Mouse (Mus musculus) gastrocnemius, postnatal 10 days (tissue): ENCODE data around the gene Slc8a1. TPM values are rescaled to one million over a fixed set of nuclear protein-coding genes. Genes with fewer than 3 reads are reported as not detected.

ENCODE experiments used
- DNase-seq: peaks from one replicate; pipeline ENCODE4 v3.0.0; 2021; ENCODE audit warnings: mixed read lengths
- total RNA-seq, 2 experiments: library from RNA; stranded (reverse); gene quantifications; 2 replicates each; pipeline ENCODE4 v1.2.3; 2021

Gene Slc8a1
- total RNA-seq, 2 experiments from 2014 or later, result 22.4 to 29.0 TPM

- DNase-seq, result no peak
Observed at GRCm38 (mm10) chr17:81554052-81554734, 184.0 kb downstream of the Slc8a1 start.

- DNase-seq, result no peak
Observed at GRCm38 (mm10) chr17:81551856-81552635, 186.1 kb downstream of the Slc8a1 start.

GRCm38 (mm10) chr17:81550864-81551263, 187.3 kb downstream of the Slc8a1 start:
- no peak for DNase-seq

- no peak for DNase-seq
Observed at GRCm38 (mm10) chr17:81548016-81548415, 190.2 kb downstream of the Slc8a1 start.

- no peak for DNase-seq
Observed at GRCm38 (mm10) chr17:81546525-81546924, 191.7 kb downstream of the Slc8a1 start.

GRCm38 (mm10) chr17:81546012-81546411, 192.2 kb downstream of the Slc8a1 start:
- DNase-seq, result no peak

- DNase-seq, result no peak
Observed at GRCm38 (mm10) chr17:81544926-81545325, 193.3 kb downstream of the Slc8a1 start.

- DNase-seq, result peak; percentile 31
Observed at GRCm38 (mm10) chr17:81542313-81543185, 195.6 kb downstream of the Slc8a1 start.

- no peak for DNase-seq
Observed at GRCm38 (mm10) chr17:81538163-81539160, 199.7 kb downstream of the Slc8a1 start.

- no peak for DNase-seq
Observed at GRCm38 (mm10) chr17:81536093-81536492, 202.1 kb downstream of the Slc8a1 start.

GRCm38 (mm10) chr17:81529849-81530248, 208.3 kb downstream of the Slc8a1 start:
- no peak for DNase-seq

GRCm38 (mm10) chr17:81528940-81529339, 209.2 kb downstream of the Slc8a1 start:
- no peak for DNase-seq

GRCm38 (mm10) chr17:81526463-81526862, 211.7 kb downstream of the Slc8a1 start:
- no peak for DNase-seq

- no peak for DNase-seq
Observed at GRCm38 (mm10) chr17:81524826-81525225, 213.4 kb downstream of the Slc8a1 start.

- DNase-seq, result no peak
Observed at GRCm38 (mm10) chr17:81523943-81524342, 214.2 kb downstream of the Slc8a1 start.

GRCm38 (mm10) chr17:81518316-81519025, 219.7 kb downstream of the Slc8a1 start:
- DNase-seq, result no peak

- DNase-seq, result no peak
Observed at GRCm38 (mm10) chr17:81516155-81516554, 222.0 kb downstream of the Slc8a1 start.

- no peak for DNase-seq
Observed at GRCm38 (mm10) chr17:81514022-81514421, 224.2 kb downstream of the Slc8a1 start.

- DNase-seq, result no peak
Observed at GRCm38 (mm10) chr17:81513368-81513958, 224.7 kb downstream of the Slc8a1 start.

- DNase-seq, result no peak
Observed at GRCm38 (mm10) chr17:81505162-81505685, 233.0 kb downstream of the Slc8a1 start.
